Mouse (Mus musculus) left cerebral cortex, postnatal 10 days (tissue): ENCODE measurements at regions not wholly inside any gene's neighbourhood (a gene's known extent, or its start where the extent isn't known, plus 50 kb on each side); places are given as distances from the start of the nearest gene placed in this dataset.

ENCODE experiments used
- DNase-seq, 2 experiments: peaks; one replicate each; pipeline ENCODE4 v3.0.0; 2021 to 2022; ENCODE audit warnings: low spot score in 2 of 2, mixed read lengths in 1 of 2; ENCODE audit errors: extremely low spot score in 1 of 2
- intact Hi-C: fragments of 180-260 bp; cut with DNase I; formaldehyde crosslinking; loops from one replicate; pipeline ENCODE4 v1.15.1; 2025

- intact Hi-C loops, result no loop called here
- no peak for DNase-seq
These were observed 220.2 kb downstream of the Car2 start for GRCm38 (mm10) chr3:15106281-15106680.

GRCm38 (mm10) chr3:15107301-15107700 is 221.2 kb downstream of the Car2 start:
- intact Hi-C loops, result no loop called here
- DNase-seq, result no peak

- intact Hi-C loops, result no loop called here
- DNase-seq, result no peak
These were observed 222.3 kb downstream of the Car2 start for GRCm38 (mm10) chr3:15108239-15108934.

- no peak for DNase-seq
- intact Hi-C loops, result no loop called here
These were observed 221.9 kb downstream of the Gm9733 start for GRCm38 (mm10) chr3:15110037-15110748.

GRCm38 (mm10) chr3:15112177-15112838 is 219.8 kb downstream of the Gm9733 start:
- intact Hi-C loops, result no loop called here
- no peak for DNase-seq

GRCm38 (mm10) chr3:15118634-15119356 is 213.3 kb downstream of the Gm9733 start:
- no peak for DNase-seq
- intact Hi-C loops, result no loop called here

GRCm38 (mm10) chr3:15126736-15127135 is 205.4 kb downstream of the Gm9733 start:
- intact Hi-C loops, result no loop called here
- no peak for DNase-seq

GRCm38 (mm10) chr3:15128370-15128769 is 203.7 kb downstream of the Gm9733 start:
- intact Hi-C loops, result no loop called here
- DNase-seq, result no peak

GRCm38 (mm10) chr3:15128960-15129359 is 203.1 kb downstream of the Gm9733 start:
- intact Hi-C loops, result no loop called here
- DNase-seq, result no peak

- DNase-seq, result no peak
These were observed 202.3 kb downstream of the Gm9733 start for GRCm38 (mm10) chr3:15129729-15130369.

GRCm38 (mm10) chr3:15132136-15132535 is 200.0 kb downstream of the Gm9733 start:
- no peak for DNase-seq
- intact Hi-C loops, result no loop called here

More at GRCm38 (mm10) chr3:15129729-15130369, 202.3 kb downstream of the Gm9733 start:
- intact Hi-C loops, result no loop called here

- DNase-seq, result no peak
- intact Hi-C loops, result no loop called here
These were observed 192.6 kb downstream of the Gm9733 start for GRCm38 (mm10) chr3:15139550-15139949.

GRCm38 (mm10) chr3:15153710-15154109 is 178.4 kb downstream of the Gm9733 start:
- DNase-seq, result no peak
- intact Hi-C loops, result no loop called here

- DNase-seq, result peak; percentile 34 to 81
- intact Hi-C loops, result no loop called here
These were observed 177.9 kb downstream of the Gm9733 start for GRCm38 (mm10) chr3:15154153-15154552.

- DNase-seq, result no peak
- intact Hi-C loops, result no loop called here
These were observed 175.4 kb downstream of the Gm9733 start for GRCm38 (mm10) chr3:15156681-15157080.

- intact Hi-C loops, result no loop called here
- DNase-seq, result no peak
These were observed 174.3 kb downstream of the Gm9733 start for GRCm38 (mm10) chr3:15157842-15158241.

- intact Hi-C loops, result no loop called here
- DNase-seq, result no peak
These were observed 173.2 kb downstream of the Gm9733 start for GRCm38 (mm10) chr3:15158926-15159325.

GRCm38 (mm10) chr3:15159965-15160714 is 172.0 kb downstream of the Gm9733 start:
- no peak for DNase-seq
- intact Hi-C loops, result no loop called here
